Mouse (Mus musculus) neural tube, embryonic 11.5 days (tissue): Measurements from ENCODE around the gene Arf3. TPM values are rescaled to one million over a fixed set of nuclear protein-coding genes. Genes with fewer than 3 reads are reported as not detected.

Experiments used
- ATAC-seq: fragments of 200-750 bp; cut with Nextera tagmentation; 2 replicates; pipeline ENCODE4 v1.8.0; 2017; ENCODE audit warnings: moderate number of reproducible peaks, mild to moderate bottlenecking, moderate TSS enrichment, moderate library complexity; ENCODE audit not compliant: insufficient read depth, low FRiP score, low TSS enrichment
- DNase-seq: peaks from one replicate; pipeline ENCODE4 v3.0.0-alpha.2; 2015; ENCODE audit warnings: low spot score
- H3K27ac ChIP-seq: fragments of 300-500 bp; sonication (generic); 2 replicates; pipeline ENCODE4 v1.5.1; 2014; ENCODE audit warnings: low read depth, mild to moderate bottlenecking, low read length
- H3K27me3 ChIP-seq: fragments of 300-500 bp; sonication (generic); 2 replicates; pipeline ENCODE4 v1.6.1; 2014; ENCODE audit warnings: mild to moderate bottlenecking, low read length, mixed read lengths; ENCODE audit not compliant: control insufficient read depth, insufficient read depth
- H3K36me3 ChIP-seq: fragments of 300-500 bp; sonication (generic); 2 replicates; pipeline ENCODE4 v1.6.1; 2014; ENCODE audit warnings: mild to moderate bottlenecking, low read length, moderate library complexity, mixed read lengths; ENCODE audit not compliant: control insufficient read depth, insufficient read depth
- H3K4me1 ChIP-seq: fragments of 300-500 bp; sonication (generic); 2 replicates; pipeline ENCODE4 v1.6.1; 2014; ENCODE audit warnings: low read length, mixed read lengths; ENCODE audit not compliant: control insufficient read depth, insufficient read depth
- H3K4me2 ChIP-seq: fragments of 300-500 bp; sonication (generic); 2 replicates; pipeline ENCODE4 v1.6.1; 2014; ENCODE audit warnings: low read depth, mild to moderate bottlenecking, moderate library complexity
- H3K4me3 ChIP-seq: fragments of 300-500 bp; sonication (generic); 2 replicates; pipeline ENCODE4 v1.5.1; 2014; ENCODE audit warnings: low read depth, low read length
- H3K9ac ChIP-seq: fragments of 300-500 bp; sonication (generic); 2 replicates; pipeline ENCODE4 v1.6.1; 2014; ENCODE audit warnings: mild to moderate bottlenecking, low read length
- H3K9me3 ChIP-seq: fragments of 300-500 bp; sonication (generic); 2 replicates; pipeline ENCODE4 v1.6.1; 2016; ENCODE audit warnings: low read length; ENCODE audit not compliant: control insufficient read depth
- WGBS: fragments of 180-500 bp; shearing (Covaris S2); extraction: QIAGEN DNeasy Blood & Tissue Kit; methylation state at CpG from one replicate; pipeline ENCODE4 v1.1.7; 2014; 5-methylcytosine and 5-hydroxymethylcytosine counted together
- polyA plus RNA-seq: library from polyadenylated mRNA; unstranded; fragments of >200 nt; fragmentation: Nextera tagmentation; extraction: Ambion mirVana; gene quantifications from 2 replicates; pipeline ENCODE4 v1.2.1, GENCODE M21; 2014

The Arf3 gene
- polyA plus RNA-seq, 1 experiment from 2014 or later = 44.0 TPM

DNA sequence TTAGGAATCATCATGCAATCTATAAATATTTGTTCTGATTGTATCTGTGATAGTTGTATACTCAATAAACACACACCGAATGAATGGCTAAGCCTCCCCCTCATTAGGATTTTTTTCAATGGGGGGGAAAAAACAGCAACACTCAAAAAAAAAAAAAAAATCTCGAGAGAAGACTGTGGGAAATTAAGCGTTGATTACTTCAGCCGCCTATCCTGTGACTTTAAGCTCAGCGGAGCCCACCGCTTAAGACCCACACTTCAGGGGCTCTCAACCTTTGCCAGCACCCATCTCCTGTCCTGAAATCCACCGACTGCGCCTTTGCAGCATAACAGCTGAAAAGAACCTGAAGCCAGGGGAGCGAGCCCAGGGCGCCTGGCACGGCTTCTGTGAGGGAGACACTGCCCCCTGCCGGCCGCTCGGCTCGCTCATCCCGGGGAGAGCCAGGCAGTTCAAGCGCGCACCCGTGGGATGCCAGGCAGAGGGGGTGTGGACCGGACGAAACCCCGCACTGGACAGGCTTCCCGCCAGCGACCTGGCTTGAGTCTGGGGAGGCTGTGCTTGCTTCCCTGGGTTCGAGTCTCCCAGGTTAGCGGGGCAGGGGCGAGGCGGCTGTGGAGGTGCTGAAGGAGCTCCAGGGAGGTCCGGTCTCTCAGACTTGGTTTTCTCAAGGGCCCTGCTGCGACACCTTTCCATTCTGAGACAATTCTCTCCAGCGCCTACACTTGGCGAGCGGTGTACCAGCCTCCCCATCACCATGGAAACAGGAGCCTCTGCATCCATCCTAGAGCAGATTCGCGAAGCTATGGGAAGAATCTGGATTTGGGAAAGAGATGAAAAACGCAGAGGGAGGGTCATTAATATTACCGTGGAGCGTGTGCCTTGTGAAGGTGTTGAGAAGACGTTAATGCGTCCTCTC, 63.6 kb downstream of the Arf3 start:
- DNase-seq (peak; percentile 90), ATAC-seq (peak; percentile 69; the same call in 1 of the 2 replicates)
- WGBS = 6% methylated on average over 40 of the region's 40 CpGs
- H3K4me3 ChIP-seq = peak overlapping the region; percentile 12; the same call in 1 of the 2 replicates
- no peaks in the 10 kb centered on the region for H3K36me3 ChIP-seq
- peak overlapping the region; percentile 41 for H3K4me2 ChIP-seq
- 0 out of 2 replicates have a peak overlapping the region, but pooled peaks have one; percentile 5 for H3K9ac ChIP-seq
- H3K4me1 ChIP-seq = no peaks in the 10 kb centered on the region
- no peaks in the 10 kb centered on the region for H3K9me3 ChIP-seq
- peaks cover 22% of the 10 kb centered on the region for H3K27me3 ChIP-seq
- no peak overlapping the region for H3K27ac ChIP-seq

DNA sequence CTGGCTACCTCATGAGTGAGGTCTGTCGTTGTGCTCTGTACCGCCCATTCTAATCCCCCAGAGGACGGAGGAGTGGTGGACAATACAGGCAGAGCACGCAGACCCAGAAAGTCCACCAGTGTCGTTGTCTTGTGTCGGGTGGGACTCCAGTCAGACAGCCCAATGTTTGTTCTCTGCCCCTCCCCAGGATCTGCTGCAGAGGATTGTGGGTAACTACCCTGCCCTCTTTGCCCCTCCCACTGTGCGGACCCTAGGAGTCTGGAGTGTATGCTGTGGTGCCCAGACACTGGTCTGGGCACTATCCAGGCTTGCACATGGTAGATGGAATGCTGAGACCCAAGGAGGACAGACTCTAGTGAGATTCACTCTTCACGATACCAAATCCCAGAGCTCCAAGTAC, 66.8 kb downstream of the Arf3 start:
- DNase-seq (no peak), ATAC-seq (no peak)
- Histone ChIP-seq H3K36me3 (no peaks in the 10 kb centered on the region), H3K4me1 (peaks cover 8% of the 10 kb centered on the region), H3K4me2 (no peak overlapping the region), H3K9me3 (no peaks in the 10 kb centered on the region), H3K27ac (no peak overlapping the region), H3K9ac (no peak overlapping the region; the same call in 1 of the 2 replicates), H3K27me3 (peaks cover 14% of the 10 kb centered on the region), H3K4me3 (no peak overlapping the region)
- WGBS = 56% methylated on average over 8 of the region's 8 CpGs

DNA sequence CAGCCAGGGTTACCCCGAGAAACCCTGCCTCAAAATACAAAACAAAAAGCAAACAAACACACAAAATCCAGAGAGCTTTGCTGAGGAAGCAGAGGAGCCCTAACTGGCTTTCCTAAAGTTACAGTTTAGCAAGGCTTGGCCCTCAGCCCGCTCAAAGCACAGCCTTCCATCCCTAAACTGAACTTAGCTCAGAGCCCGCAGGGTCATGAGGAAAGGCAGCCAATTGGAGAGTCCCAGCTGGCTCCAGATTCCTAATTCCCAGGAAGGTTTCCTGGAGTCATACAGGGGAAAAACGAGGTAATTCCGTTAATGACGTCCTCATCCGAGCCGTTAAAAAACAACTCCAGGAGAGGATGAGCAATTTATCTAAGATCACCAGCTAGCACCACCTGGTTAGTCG, 67.3 kb downstream of the Arf3 start:
- H3K9ac ChIP-seq = no peak overlapping the region
- H3K27ac ChIP-seq = no peak overlapping the region
- H3K36me3 ChIP-seq = no peaks in the 10 kb centered on the region
- H3K4me2 ChIP-seq = no peak overlapping the region
- no peak overlapping the region for H3K4me3 ChIP-seq
- ATAC-seq (no peak), DNase-seq (no peak)
- no peaks in the 10 kb centered on the region for H3K9me3 ChIP-seq
- WGBS = 47% methylated on average over 9 of the region's 9 CpGs
- H3K4me1 ChIP-seq = peaks cover 13% of the 10 kb centered on the region
- H3K27me3 ChIP-seq = peaks cover 9% of the 10 kb centered on the region

DNA sequence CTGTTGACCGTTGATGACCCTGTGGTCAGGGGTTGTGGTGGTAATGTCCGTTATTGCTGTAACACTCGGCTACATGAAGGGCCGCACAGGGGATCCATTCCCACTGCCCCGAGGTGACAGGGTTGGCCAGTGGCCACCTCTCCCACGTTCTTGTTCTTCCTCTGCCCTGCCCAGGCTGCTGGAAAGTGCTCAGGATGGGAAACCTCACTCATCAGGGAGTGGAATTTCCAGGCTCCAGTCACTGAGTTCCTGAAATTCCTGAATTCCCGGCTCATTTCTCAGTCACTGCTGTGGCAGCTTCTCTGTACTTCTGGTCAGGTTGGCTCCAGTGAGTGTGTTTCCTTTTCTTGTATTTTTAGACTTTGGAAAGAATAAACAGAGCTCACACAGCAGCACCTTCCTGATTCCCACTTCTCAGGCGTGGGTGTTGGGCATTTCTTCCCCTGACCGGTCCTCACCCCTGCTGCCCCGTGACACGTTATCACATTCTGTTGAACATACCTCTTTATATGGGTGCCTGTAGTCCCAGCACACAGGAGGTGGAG, 70.8 kb downstream of the Arf3 start:
- no peaks in the 10 kb centered on the region for H3K27me3 ChIP-seq
- H3K9ac ChIP-seq = no peak overlapping the region
- no peaks in the 10 kb centered on the region for H3K36me3 ChIP-seq
- WGBS = 53% methylated on average over 11 of the region's 11 CpGs
- DNase-seq = no peak
- H3K4me3 ChIP-seq = no peak overlapping the region
- H3K27ac ChIP-seq = no peak overlapping the region
- ATAC-seq = no peak
- no peak overlapping the region for H3K4me2 ChIP-seq
- H3K9me3 ChIP-seq = no peaks in the 10 kb centered on the region
- peaks cover 13% of the 10 kb centered on the region for H3K4me1 ChIP-seq

DNA sequence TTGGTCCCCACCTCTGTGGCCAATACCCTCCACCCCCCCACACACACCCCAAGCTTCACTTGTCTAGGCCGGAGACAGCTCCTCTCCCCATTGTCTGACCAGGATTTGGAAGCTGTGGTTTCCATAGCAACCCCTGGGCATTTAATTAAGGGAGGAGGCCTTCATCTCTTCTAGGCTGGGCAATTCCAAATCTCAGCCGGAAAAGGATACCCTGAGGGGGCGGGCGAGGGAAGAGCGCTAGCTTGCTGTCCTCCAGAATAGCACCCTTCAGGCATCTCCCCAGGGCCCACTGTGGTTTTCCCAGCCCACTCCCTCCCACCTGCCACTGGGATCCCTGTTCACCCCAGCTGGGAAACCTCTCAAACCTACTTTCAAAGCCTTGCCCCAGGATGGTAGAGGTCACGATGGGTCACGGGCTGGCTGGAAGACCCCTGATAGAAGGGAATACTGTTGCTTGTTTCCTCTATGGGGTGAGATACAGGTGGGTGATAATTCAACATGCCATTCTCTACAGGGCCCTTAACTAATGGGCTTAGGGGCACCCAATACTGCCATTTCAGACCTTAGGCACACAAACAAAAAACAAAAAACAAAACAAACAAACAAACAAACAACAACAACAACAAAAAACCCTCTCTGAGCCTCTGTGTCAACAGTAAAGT, 71.4 kb downstream of the Arf3 start:
- Histone ChIP-seq H3K36me3 (no peaks in the 10 kb centered on the region), H3K4me1 (peaks cover 13% of the 10 kb centered on the region), H3K27ac (no peak overlapping the region), H3K4me3 (no peak overlapping the region), H3K4me2 (no peak overlapping the region), H3K9ac (peak overlapping the region; percentile 18; the same call in 1 of the 2 replicates), H3K27me3 (no peaks in the 10 kb centered on the region), H3K9me3 (no peaks in the 10 kb centered on the region)
- ATAC-seq (no peak), DNase-seq (peak; percentile 53)
- 15% methylated on average over 7 of the region's 7 CpGs for WGBS

DNA sequence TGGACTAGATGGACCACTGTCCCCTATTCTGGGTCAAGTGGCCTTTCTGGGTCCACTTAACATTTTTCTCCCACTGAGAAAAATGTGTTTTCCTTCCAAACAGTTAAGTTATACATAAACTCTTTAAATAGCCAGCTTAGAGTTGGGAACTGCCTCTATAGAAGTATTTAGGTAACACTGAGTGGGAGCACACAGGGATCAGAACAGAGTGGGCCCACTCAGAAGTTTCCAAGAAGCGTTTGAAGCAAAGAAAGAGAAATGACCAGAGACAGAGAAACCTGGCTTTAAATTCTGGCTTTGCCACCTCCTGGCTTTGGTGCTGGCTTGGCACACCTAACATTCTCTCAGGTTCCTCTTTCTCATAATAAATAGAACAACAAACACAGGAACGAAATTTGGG, 73.3 kb downstream of the Arf3 start:
- Histone ChIP-seq H3K9ac (no peak overlapping the region), H3K4me2 (no peak overlapping the region), H3K4me1 (peaks cover 13% of the 10 kb centered on the region), H3K27ac (no peak overlapping the region), H3K27me3 (no peaks in the 10 kb centered on the region), H3K9me3 (no peaks in the 10 kb centered on the region), H3K36me3 (no peaks in the 10 kb centered on the region), H3K4me3 (no peak overlapping the region)
- DNase-seq (no peak), ATAC-seq (no peak)
- WGBS = 79% methylated on average over 2 of the region's 2 CpGs

Other genes starting within 250 kb of the Arf3 start
- gene Kansl2, start 228.9 kb downstream of the Arf3 start, polyA plus RNA-seq = 142 and 143 TPM in 2 replicates
- 62.2 and 65.6 TPM in 2 replicates for gene Ccnt1, start 192.3 kb downstream of the Arf3 start, polyA plus RNA-seq
- not detected in 2 replicates for gene 4930415O20Rik, start 192.2 kb downstream of the Arf3 start, polyA plus RNA-seq
- 11.4 and 12.7 TPM in 2 replicates for gene Adcy6, start 153.1 kb downstream of the Arf3 start, polyA plus RNA-seq
- 57.4 and 58.4 TPM in 2 replicates for gene Cacnb3, start 132.4 kb downstream of the Arf3 start, polyA plus RNA-seq
- 19.5 and 24.1 TPM in 2 replicates for gene Ddx23, start 100.3 kb downstream of the Arf3 start, polyA plus RNA-seq
- 5.2 and 5.3 TPM in 2 replicates for gene Rnd1, start 85.8 kb downstream of the Arf3 start, polyA plus RNA-seq
- gene Ccdc65, start 55.0 kb downstream of the Arf3 start, polyA plus RNA-seq = 0.70 and 0.96 TPM in 2 replicates
- gene Fkbp11, start 35.0 kb downstream of the Arf3 start, polyA plus RNA-seq = 12.1 and 12.6 TPM in 2 replicates
- gene Wnt10b, start 14.9 kb upstream of the Arf3 start, polyA plus RNA-seq = 0.51 and 0.95 TPM in 2 replicates
- gene Wnt1, start 26.6 kb upstream of the Arf3 start, polyA plus RNA-seq = 11.8 and 12.9 TPM in 2 replicates
- 0.48 and 0.78 TPM in 2 replicates for gene Ddn, start 46.3 kb upstream of the Arf3 start, polyA plus RNA-seq
- 73.1 and 74.0 TPM in 2 replicates for gene Prkag1, start 68.3 kb upstream of the Arf3 start, polyA plus RNA-seq
- 14.7 and 16.3 TPM in 2 replicates for gene Kmt2d, start 108.0 kb upstream of the Arf3 start, polyA plus RNA-seq
- gene Rhebl1, start 131.3 kb upstream of the Arf3 start, polyA plus RNA-seq = 18.9 and 19.8 TPM in 2 replicates
- gene Dhh, start 135.3 kb upstream of the Arf3 start, polyA plus RNA-seq = 0.44 and 2.3 TPM in 2 replicates
- gene Lmbr1l, start 155.0 kb upstream of the Arf3 start, polyA plus RNA-seq = 7.1 and 8.9 TPM in 2 replicates
- 1,967 and 2,051 TPM in 2 replicates for gene Tuba1b, start 171.4 kb upstream of the Arf3 start, polyA plus RNA-seq
- not detected in 2 replicates for gene Gm49450, start 190.3 kb upstream of the Arf3 start, polyA plus RNA-seq
- gene Tuba1a, start 190.5 kb upstream of the Arf3 start, polyA plus RNA-seq = 8,277 and 8,733 TPM in 2 replicates